In the genomic region with DNA sequence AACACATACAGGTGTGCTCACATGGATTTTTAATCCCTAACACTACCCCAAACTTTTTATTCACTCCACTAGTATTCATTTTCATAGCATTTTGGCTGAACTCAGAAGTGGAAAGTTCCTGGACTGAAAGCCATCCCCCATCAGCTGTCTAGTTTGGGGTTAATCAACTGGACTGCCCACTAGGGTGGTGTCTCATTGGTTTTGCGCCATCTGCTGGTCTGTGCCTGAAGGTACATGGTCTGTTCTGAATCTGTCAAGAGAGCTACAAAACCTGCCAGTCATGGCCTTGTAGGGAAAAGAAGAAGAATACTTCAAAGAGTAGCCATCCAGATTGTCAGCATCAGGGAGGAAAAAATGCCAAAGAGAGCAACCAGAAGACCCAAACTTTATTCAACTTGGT, we compare ENCODE assay signal across 10 mouse cellular contexts.
A peak's percentile ranks its signal among the peaks of the same experiment; 100 is the strongest.
DNase-seq lines count a peak whose midpoint lies in the region; ATAC-seq lines count a peak whose summit lies in the region.
"Had no signal": no experiment of that assay in that cellular context is flagged by ENCODE, and none has a peak within 500 bp of the region (broad histone marks: within the 10 kb centered on the region; RNA-seq: fewer than 3 reads in every experiment).

No protein-coding gene starts in this region.

- H3K9me3 ChIP-seq in midbrain, embryonic 11.5 days (ENCODE audit: control insufficient read depth, low read length) = no peaks in the 10 kb centered on the region
- no peaks in the 10 kb centered on the region for H3K9me3 ChIP-seq in midbrain, embryonic 15.5 days
- no peaks in the 10 kb centered on the region for H3K9me3 ChIP-seq in liver, embryonic 11.5 days (ENCODE audit: control insufficient read depth, low read length)
- H3K9me3 ChIP-seq: heart, embryonic 13.5 days; midbrain, embryonic 12.5 days had no signal

- 4% methylated on average over 1 of the region's 1 CpGs for WGBS in midbrain, embryonic 11.5 days
- 0% methylated on average over 1 of the region's 1 CpGs for WGBS in midbrain, embryonic 15.5 days
- 6% methylated on average over 1 of the region's 1 CpGs for WGBS in liver, embryonic 11.5 days

- DNase-seq in midbrain, embryonic 11.5 days (ENCODE audit: low spot score, missing footprints) = peak; percentile 92
- peak; percentile 18 for DNase-seq in WW6 (ENCODE audit: low read depth, low spot score)
- DNase-seq in c-Kit-positive CD71-positive TER-119-positive erythroid progenitor cells, embryonic 14.5 days (ENCODE audit: low spot score) = peak; percentile 15
- peak; percentile 16 to 41 for DNase-seq in heart, adult 9 months (ENCODE audit: low spot score in 2 of 2)
- peak; percentile 34 for DNase-seq in liver, embryonic 11.5 days (ENCODE audit: low spot score)
- peak; percentile 33 for DNase-seq in retina, postnatal 7 days (ENCODE audit: low read depth, low spot score)
- DNase-seq in yolk sac, embryonic 10.5 days (ENCODE audit: low spot score) = no peak

- no peak overlapping the region for H3K4me3 ChIP-seq in midbrain, embryonic 11.5 days (ENCODE audit: low read depth, low read length)
- no peak overlapping the region for H3K4me3 ChIP-seq in midbrain, embryonic 15.5 days
- no peak overlapping the region for H3K4me3 ChIP-seq in liver, embryonic 11.5 days (ENCODE audit: low read depth, low read length)
- H3K4me3 ChIP-seq: heart, embryonic 13.5 days; midbrain, embryonic 12.5 days had no signal

- H3K27me3 ChIP-seq in midbrain, embryonic 11.5 days (ENCODE audit: control insufficient read depth, insufficient read depth, low read length) = no peaks in the 10 kb centered on the region
- H3K27me3 ChIP-seq in midbrain, embryonic 15.5 days (replicated peaks) = no peaks in the 10 kb centered on the region
- H3K27me3 ChIP-seq in liver, embryonic 11.5 days (replicated peaks; ENCODE audit: control insufficient read depth, insufficient read depth, low read length) = no peaks in the 10 kb centered on the region
- H3K27me3 ChIP-seq: heart, embryonic 13.5 days; midbrain, embryonic 12.5 days had no signal

- H3K27ac ChIP-seq in midbrain, embryonic 11.5 days (ENCODE audit: low read depth, low read length) = no peak overlapping the region
- no peak overlapping the region for H3K27ac ChIP-seq in midbrain, embryonic 15.5 days
- no peak overlapping the region for H3K27ac ChIP-seq in liver, embryonic 11.5 days (ENCODE audit: low read depth, low read length)
- H3K27ac ChIP-seq: heart, embryonic 13.5 days; midbrain, embryonic 12.5 days had no signal

- no peaks in the 10 kb centered on the region for H3K36me3 ChIP-seq in midbrain, embryonic 11.5 days (ENCODE audit: control insufficient read depth, insufficient read depth, low read length)
- H3K36me3 ChIP-seq in midbrain, embryonic 15.5 days (replicated peaks) = no peaks in the 10 kb centered on the region
- no peaks in the 10 kb centered on the region for H3K36me3 ChIP-seq in liver, embryonic 11.5 days (ENCODE audit: control insufficient read depth, insufficient read depth, low read length)
- H3K36me3 ChIP-seq: heart, embryonic 13.5 days; midbrain, embryonic 12.5 days had no signal

- no peak for ATAC-seq in midbrain, embryonic 11.5 days (ENCODE audit: low FRiP score)
- no peak for ATAC-seq in midbrain, embryonic 15.5 days (replicated peaks)
- ATAC-seq in liver, embryonic 11.5 days (replicated peaks; ENCODE audit: low FRiP score) = no peak

- H3K9ac ChIP-seq in midbrain, embryonic 11.5 days (ENCODE audit: low read length) = no peak overlapping the region
- no peak overlapping the region for H3K9ac ChIP-seq in midbrain, embryonic 15.5 days
- H3K9ac ChIP-seq in liver, embryonic 11.5 days (ENCODE audit: low read depth, low read length) = no peak overlapping the region
- H3K9ac ChIP-seq: heart, embryonic 13.5 days; midbrain, embryonic 12.5 days had no signal

- H3K4me2 ChIP-seq in midbrain, embryonic 11.5 days = no peak overlapping the region
- no peak overlapping the region for H3K4me2 ChIP-seq in midbrain, embryonic 15.5 days
- H3K4me2 ChIP-seq in liver, embryonic 11.5 days = no peak overlapping the region
- H3K4me2 ChIP-seq: heart, embryonic 13.5 days; midbrain, embryonic 12.5 days had no signal

- no peaks in the 10 kb centered on the region for H3K4me1 ChIP-seq in midbrain, embryonic 11.5 days (ENCODE audit: control insufficient read depth, insufficient read depth, low read length)
- H3K4me1 ChIP-seq in midbrain, embryonic 15.5 days = no peaks in the 10 kb centered on the region
- H3K4me1 ChIP-seq in liver, embryonic 11.5 days (replicated peaks; ENCODE audit: control insufficient read depth, insufficient read depth, low read length) = no peaks in the 10 kb centered on the region
- H3K4me1 ChIP-seq: heart, embryonic 13.5 days; midbrain, embryonic 12.5 days had no signal
